In genomic region chr13:116111032-116111808, GRCm38 (mm10) we compare ENCODE assay signal across 28 mouse cellular contexts.
A peak's percentile ranks its signal among the peaks of the same experiment; 100 is the strongest.
DNase-seq lines count a peak whose midpoint lies in the region; ATAC-seq lines count a peak whose summit lies in the region.
"Had no signal": no experiment of that assay in that cellular context is flagged by ENCODE, and none has a peak within 500 bp of the region (broad histone marks: within the 10 kb centered on the region; RNA-seq: fewer than 3 reads in every experiment).

No protein-coding gene starts in this region.

- peak overlapping the region; percentile 61; the same call in 1 of the 2 replicates for H3K27ac ChIP-seq in forebrain, embryonic 16.5 days (ENCODE audit: low read length)
- no peak overlapping the region for H3K27ac ChIP-seq in hindbrain, embryonic 11.5 days (ENCODE audit: low read depth, low read length)
- H3K27ac ChIP-seq: heart, embryonic 10.5 days; heart, embryonic 15.5 days; hindbrain, embryonic 12.5 days; limb, embryonic 10.5 days; limb, embryonic 15.5 days; liver, embryonic 13.5 days; macrophage; midbrain, embryonic 13.5 days; stomach, postnatal 0 days had no signal

- DNase-seq in frontal cortex, postnatal 14 days (ENCODE audit: low spot score in 2 of 2): no peak
- DNase-seq in brain, adult 2 months (ENCODE audit: low read depth, low spot score): peak; percentile 45
- peak; percentile 17 for DNase-seq in layer of hippocampus, adult 9-10 months (ENCODE audit: low spot score)
- no peak for DNase-seq in kidney, postnatal 14 days
- DNase-seq in hindbrain, embryonic 11.5 days (ENCODE audit: low spot score): no peak
- DNase-seq: cerebellum, adult 11 months; cerebellum, adult 9-10 months; cerebellum, postnatal 36 days; gastrocnemius, postnatal 25 days; heart, adult 11 months; kidney, adult 11 months; kidney, postnatal 36 days; liver, embryonic 13.5 days; lung, adult 2 months; lung, postnatal 10 days; thymus, adult 2 months; thymus, postnatal 36 days had no signal

- WGBS in forebrain, embryonic 16.5 days: 53% methylated on average over 7 of the region's 7 CpGs
- 84% methylated on average over 7 of the region's 7 CpGs for WGBS in hindbrain, embryonic 11.5 days

- no peak overlapping the region for H3K4me3 ChIP-seq in forebrain, embryonic 16.5 days (replicated peaks; ENCODE audit: low read length)
- H3K4me3 ChIP-seq in hindbrain, embryonic 11.5 days (ENCODE audit: low read depth, low read length): no peak overlapping the region
- H3K4me3 ChIP-seq: heart, embryonic 10.5 days; heart, embryonic 15.5 days; hindbrain, embryonic 12.5 days; limb, embryonic 10.5 days; limb, embryonic 15.5 days; liver, embryonic 13.5 days; midbrain, embryonic 13.5 days had no signal

- H3K27me3 ChIP-seq in forebrain, embryonic 16.5 days (replicated peaks; ENCODE audit: control insufficient read depth, insufficient read depth, low read length): no peaks in the 10 kb centered on the region
- no peaks in the 10 kb centered on the region for H3K27me3 ChIP-seq in hindbrain, embryonic 11.5 days (ENCODE audit: control insufficient read depth, insufficient read depth, low read length)
- H3K27me3 ChIP-seq: heart, embryonic 15.5 days; hindbrain, embryonic 12.5 days; limb, embryonic 15.5 days; liver, embryonic 13.5 days; midbrain, embryonic 13.5 days had no signal

- no peaks in the 10 kb centered on the region for H3K4me1 ChIP-seq in forebrain, embryonic 16.5 days (replicated peaks; ENCODE audit: control insufficient read depth, insufficient read depth, low read length)
- H3K4me1 ChIP-seq in hindbrain, embryonic 11.5 days (replicated peaks; ENCODE audit: control insufficient read depth, insufficient read depth, low read length): no peaks in the 10 kb centered on the region
- H3K4me1 ChIP-seq: heart, embryonic 15.5 days; hindbrain, embryonic 12.5 days; limb, embryonic 10.5 days; limb, embryonic 15.5 days; liver, embryonic 13.5 days; midbrain, embryonic 13.5 days had no signal

- no peaks in the 10 kb centered on the region for H3K9me3 ChIP-seq in forebrain, embryonic 16.5 days (ENCODE audit: control insufficient read depth, low read length)
- H3K9me3 ChIP-seq in hindbrain, embryonic 11.5 days (ENCODE audit: control insufficient read depth, low read length): no peaks in the 10 kb centered on the region
- H3K9me3 ChIP-seq: heart, embryonic 10.5 days; heart, embryonic 15.5 days; hindbrain, embryonic 12.5 days; limb, embryonic 10.5 days; limb, embryonic 15.5 days; liver, embryonic 13.5 days; midbrain, embryonic 13.5 days had no signal

- H3K4me2 ChIP-seq in forebrain, embryonic 16.5 days (ENCODE audit: low read length): no peak overlapping the region
- H3K4me2 ChIP-seq in hindbrain, embryonic 11.5 days (replicated peaks; ENCODE audit: low read depth, low read length): no peak overlapping the region
- H3K4me2 ChIP-seq: heart, embryonic 15.5 days; hindbrain, embryonic 12.5 days; limb, embryonic 15.5 days; liver, embryonic 13.5 days; midbrain, embryonic 13.5 days had no signal

- no peak overlapping the region for H3K9ac ChIP-seq in forebrain, embryonic 16.5 days (replicated peaks; ENCODE audit: low read depth, low read length)
- no peak overlapping the region for H3K9ac ChIP-seq in hindbrain, embryonic 11.5 days (ENCODE audit: low read depth, low read length)
- H3K9ac ChIP-seq: heart, embryonic 15.5 days; hindbrain, embryonic 12.5 days; limb, embryonic 15.5 days; liver, embryonic 13.5 days; midbrain, embryonic 13.5 days had no signal

- ATAC-seq in frontal cortex, adult (ENCODE audit: low TSS enrichment): peak; percentile 81
- ATAC-seq in forebrain, embryonic 16.5 days: peak; percentile 95
- no peak for ATAC-seq in hindbrain, embryonic 11.5 days (ENCODE audit: low FRiP score)
- ATAC-seq: CD4-positive, CD25-positive, alpha-beta regulatory T cell, adult 4 months; midbrain, embryonic 13.5 days had no signal

- no peaks in the 10 kb centered on the region for H3K36me3 ChIP-seq in forebrain, embryonic 16.5 days (ENCODE audit: control insufficient read depth, insufficient read depth)
- H3K36me3 ChIP-seq in hindbrain, embryonic 11.5 days (ENCODE audit: control insufficient read depth, insufficient read depth, low read length): no peaks in the 10 kb centered on the region
- H3K36me3 ChIP-seq: heart, embryonic 10.5 days; heart, embryonic 15.5 days; hindbrain, embryonic 12.5 days; limb, embryonic 10.5 days; limb, embryonic 15.5 days; liver, embryonic 13.5 days; midbrain, embryonic 13.5 days had no signal

Comparison
In these comparisons a context has a peak if more than half of its experiments do, and no peak if none do; other contexts are left out.
1. DNase-seq: peak in brain, adult 2 months (single experiment) and layer of hippocampus, adult 9-10 months (single experiment); none in frontal cortex, postnatal 14 days (0 of 2), kidney, postnatal 14 days (single experiment) and hindbrain, embryonic 11.5 days (single experiment).